Mouse (Mus musculus) lung, postnatal 4 days (tissue): ENCODE measurements around the gene Rflna.

Experiments
- DNase-seq, 2 experiments: peaks; one replicate each; pipeline ENCODE4 v3.0.0; 2021

Rflna gene

GRCm38 (mm10) chr5:125053661-125054060 is 50.6 kb downstream of the Rflna start:
- no peak for DNase-seq

- DNase-seq: no peak
These were observed 52.9 kb downstream of the Rflna start for GRCm38 (mm10) chr5:125055901-125056300.

- DNase-seq: no peak
These were observed 53.3 kb downstream of the Rflna start for GRCm38 (mm10) chr5:125056331-125056695.

DNA sequence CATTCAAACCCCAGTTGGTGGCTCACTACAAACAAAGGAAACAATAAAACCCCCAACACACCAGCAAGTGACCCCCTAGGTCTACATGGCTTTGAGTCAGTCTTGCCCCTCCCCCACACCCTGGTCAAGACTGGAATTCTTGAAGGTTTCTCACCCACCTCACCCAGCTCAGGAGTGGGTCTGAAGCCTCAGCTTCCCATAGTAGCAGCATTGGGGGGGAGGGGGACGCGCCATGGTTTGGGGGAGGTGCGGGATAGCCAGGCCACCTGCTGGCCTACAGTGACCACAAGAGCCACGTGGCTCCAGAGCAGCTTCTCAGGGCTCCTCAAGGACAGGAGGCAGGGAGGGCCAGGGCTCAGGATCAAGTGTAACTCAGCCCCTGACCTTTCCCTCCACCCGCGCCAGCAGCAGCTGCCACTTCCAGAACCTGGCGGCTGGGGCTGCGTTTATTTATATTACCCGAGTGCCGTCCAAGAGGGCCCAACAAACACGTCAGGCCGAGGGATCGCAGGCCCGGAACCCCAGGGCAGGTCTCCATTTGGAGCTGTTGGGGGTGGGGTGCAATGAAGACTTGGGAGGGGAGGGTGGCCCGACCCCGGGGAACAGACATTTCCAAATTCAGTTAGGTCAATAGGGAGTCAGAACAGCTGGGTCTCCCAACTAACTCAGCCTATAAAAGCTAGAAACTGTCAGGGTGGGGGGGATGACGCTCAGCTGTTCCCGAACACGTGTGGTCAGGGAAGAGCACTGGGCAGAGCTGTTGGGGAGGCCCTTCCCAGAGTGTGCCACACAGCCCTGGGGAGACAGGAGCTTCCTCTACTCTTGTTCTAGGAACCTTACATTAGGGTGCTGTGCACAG is 53.9 kb downstream of the Rflna start:
- peak; percentile 81 to 91 for DNase-seq

GRCm38 (mm10) chr5:125057555-125058266 is 54.7 kb downstream of the Rflna start:
- peak in 1 of 2 experiments; percentile 67 for DNase-seq

DNA sequence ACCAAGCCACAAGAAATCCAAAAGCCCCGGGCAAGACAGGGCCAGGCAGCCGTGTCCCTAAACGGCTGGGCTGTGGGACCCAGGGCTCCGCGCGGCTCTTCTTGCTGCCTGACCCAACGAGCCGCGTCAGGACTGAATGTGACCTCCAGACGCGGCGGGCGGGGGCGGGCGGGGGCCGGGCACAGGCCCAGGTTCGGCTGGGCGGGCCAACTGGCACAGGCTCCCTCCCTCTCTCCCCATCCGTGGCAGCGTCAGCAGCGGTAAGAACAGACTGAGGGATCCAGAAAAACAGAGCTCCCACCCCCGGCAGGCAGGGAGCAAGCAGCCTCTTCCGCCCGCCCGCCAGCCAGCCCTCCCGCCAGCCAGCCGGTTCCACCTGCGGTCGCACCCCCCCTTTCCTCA is 55.2 kb downstream of the Rflna start:
- DNase-seq: peak; percentile 77 to 88
